Mouse (Mus musculus) cerebral cortex, adult 2 months (tissue): ENCODE results near the gene Smad5.

Experiments used
- WGBS: fragments of 180-500 bp; shearing (Covaris S2); methylation state at CpG from one replicate; pipeline ENCODE4 v1.1.7; 2018; 5-methylcytosine and 5-hydroxymethylcytosine counted together

Gene Smad5

DNA sequence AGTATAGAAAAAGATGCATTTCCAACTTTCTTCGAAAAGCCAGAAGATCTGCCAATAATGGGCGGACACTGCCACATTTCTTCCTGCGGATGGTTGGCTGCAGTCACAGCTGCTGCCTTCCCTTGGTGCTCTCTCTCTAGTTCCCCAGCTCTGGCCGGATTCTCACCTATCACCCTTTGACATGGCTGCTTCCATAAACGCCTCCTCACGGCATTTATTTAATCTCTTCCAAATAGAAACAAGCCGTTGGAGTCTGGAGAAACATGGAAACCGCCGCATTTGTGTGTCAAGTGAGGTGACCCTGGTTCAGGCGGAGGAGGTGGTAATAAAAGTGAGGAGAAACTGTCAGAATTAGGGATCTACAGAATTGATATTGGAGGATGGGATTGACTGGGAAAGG, 886 bp upstream of the Smad5 start:
- WGBS: 73% methylated on average over 10 of the region's 10 CpGs

DNA sequence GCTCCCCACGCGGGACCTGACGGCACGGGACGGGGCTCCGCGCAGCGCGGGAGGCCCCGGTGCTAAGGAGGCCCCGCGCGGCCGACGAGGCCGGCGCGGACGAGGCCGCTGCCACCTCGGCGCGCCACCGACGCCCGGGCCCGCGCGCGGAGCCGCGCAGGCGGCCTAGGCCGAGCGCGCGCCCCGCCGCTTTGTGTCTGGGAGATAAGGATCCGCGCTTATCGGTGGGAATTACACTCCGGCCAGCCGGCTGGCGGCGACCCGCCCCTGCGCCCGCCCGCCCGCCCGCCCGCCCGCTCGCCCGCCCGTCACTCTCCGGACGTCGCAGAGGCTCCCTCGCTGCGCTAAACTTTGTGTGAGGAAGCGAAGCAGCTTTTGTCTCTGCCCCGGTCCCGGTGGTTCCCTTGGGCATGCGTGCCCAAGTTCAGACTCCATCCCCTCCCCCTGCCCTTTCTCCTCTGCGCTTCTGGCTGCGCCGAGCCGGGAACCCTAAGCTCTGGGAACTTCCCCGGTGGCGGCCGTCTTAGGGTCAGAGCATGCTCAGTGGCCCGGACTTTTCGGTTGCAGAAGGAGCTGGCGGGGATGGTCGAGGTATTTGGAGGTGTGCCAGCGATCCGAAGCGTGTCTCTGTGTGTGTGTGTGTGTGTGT, 536 bp downstream of the Smad5 start:
- WGBS: under 1% methylated on average over 80 of the region's 80 CpGs

DNA sequence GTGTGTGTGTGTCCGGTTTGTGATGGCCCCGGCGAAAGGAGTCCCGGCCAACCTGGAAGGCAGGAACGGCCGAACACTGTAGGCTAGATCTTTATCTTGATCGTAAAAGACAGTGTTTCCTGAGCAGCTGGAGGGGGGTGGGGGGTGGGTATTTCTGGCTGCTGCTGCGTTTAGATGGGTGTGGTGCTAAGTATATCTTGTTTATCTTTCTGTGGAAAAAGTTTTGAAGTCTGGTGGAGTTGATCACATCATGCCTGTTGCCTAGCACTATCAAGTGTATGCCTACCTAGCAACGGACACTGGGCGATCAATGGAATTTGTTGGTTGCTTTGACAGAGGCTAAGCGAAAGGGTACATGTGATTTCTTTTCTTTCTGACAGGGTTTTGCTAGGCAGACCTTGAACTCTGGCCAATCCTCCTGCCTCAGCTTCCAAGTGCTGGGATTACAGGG, 1.1 kb downstream of the Smad5 start:
- 2% methylated on average over 11 of the region's 11 CpGs for WGBS

DNA sequence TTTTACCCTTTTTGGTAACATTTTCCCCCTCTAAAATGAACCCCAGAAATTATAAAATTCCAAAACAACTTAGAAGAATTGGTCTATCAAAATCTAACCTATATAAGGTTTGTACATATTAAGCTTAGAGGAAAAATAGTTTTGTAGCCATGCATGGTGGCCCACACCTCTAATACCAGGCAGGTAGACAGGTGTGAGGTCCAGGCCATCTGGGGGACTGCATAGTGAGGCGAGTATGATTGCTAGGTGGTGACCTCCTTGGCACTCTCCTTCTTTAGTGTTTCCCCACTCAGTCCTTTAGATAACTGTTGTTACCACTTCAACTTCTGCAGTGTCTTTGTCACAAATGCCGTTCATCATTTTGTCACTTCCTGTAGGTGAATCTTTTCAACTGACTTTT, 1.8 kb downstream of the Smad5 start:
- WGBS: 61% methylated on average over 2 of the region's 2 CpGs

DNA sequence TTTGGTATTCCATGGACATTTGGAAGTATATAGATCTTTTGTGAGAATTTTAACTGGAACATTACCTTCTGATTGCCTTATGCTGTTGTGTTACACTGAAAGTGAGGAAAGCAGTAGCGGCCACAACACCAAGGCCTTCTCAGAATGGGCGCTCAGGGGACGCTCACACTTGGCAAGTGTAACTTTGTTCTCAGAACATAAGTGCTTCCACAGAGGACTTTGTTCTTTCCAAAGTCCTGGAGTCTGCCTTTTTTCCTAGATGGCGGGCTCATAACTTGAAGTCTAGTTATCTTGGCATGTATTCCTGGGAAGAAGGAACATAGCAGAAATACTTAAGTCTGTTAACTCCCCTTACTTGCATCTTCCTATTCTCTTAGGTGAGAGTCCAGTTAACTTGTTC, 4.3 kb downstream of the Smad5 start:
- 82% methylated on average over 4 of the region's 4 CpGs for WGBS

DNA sequence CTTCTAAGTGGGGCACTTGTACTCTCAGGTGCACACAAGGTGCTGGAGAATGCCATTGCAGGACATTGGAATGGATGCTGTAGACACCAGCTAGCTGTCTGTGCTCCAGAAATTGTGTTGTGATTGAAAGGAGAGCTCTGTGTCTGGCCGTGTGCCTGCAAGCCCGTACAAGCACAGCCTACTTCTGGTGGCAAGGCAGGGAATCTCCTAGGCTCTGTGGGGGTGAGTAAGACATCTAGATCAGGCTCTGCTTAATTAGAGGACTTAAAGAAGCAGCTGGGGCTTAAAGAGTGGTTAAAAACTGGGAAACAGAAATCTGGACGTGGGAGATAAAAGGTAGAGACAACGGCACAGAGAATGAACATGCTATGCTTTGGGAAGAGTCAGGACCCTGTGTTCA, 4.8 kb downstream of the Smad5 start:
- WGBS: 51% methylated on average over 4 of the region's 4 CpGs

DNA sequence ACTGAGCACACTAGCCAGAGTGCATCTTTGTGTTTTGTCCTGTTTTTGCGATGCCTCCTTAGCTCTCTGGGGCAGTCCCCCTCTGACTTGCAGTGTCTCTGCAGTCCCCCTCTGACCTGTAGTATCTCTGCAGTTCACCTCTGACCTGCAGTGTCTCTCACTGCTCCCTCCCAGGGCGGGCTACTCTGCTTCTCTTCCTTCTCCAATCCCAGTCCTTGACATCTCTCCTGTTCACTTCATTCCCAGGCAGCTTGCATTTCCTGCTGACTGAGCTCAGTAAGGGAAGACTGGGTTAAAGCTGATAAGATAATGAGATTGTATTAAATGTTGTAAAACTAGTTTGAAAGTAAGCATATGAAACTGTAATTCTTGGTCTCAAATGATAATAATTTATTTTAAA, 7.8 kb downstream of the Smad5 start:
- WGBS: 81% methylated on average over 2 of the region's 2 CpGs

DNA sequence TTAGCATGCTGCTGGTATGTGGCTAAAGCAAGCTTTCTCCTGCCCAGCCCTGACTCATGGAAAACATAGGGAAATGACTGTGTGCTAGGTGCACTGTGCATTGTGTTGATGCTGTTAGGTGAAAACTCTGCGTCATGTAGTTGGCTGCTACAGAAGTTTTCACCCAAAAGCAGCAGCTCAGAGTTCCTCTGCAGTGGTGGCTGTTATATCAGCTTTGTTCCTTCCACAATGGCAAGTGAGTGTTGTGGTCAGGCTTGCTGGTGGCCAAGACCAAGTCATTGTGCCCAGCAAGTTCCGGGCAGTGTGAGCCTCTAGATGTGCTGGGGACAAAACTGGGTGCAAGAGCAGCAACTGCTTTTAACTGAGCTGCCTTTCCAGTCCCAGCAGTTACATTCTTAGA, 9.4 kb downstream of the Smad5 start:
- WGBS: 68% methylated on average over 2 of the region's 2 CpGs

DNA sequence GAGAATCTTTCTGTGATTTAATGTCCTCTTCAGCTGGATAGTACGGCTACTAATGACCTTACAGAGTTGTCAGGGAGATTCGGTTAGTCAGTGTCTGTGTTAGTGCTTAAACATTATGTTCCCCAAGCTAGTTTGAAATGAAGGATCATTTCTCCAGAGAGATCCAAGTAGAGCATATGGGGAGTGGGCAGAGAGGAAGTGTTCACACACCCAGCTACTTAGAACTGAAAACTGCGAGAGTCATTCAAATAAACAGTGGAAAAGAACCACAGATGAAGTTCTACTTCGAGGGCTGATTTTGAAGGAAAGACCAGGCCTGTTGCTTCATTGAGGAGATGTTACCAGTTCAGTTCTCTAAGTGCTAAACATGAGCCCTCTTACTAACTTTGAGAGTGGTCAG, 23.7 kb downstream of the Smad5 start:
- 47% methylated on average over 4 of the region's 4 CpGs for WGBS

DNA sequence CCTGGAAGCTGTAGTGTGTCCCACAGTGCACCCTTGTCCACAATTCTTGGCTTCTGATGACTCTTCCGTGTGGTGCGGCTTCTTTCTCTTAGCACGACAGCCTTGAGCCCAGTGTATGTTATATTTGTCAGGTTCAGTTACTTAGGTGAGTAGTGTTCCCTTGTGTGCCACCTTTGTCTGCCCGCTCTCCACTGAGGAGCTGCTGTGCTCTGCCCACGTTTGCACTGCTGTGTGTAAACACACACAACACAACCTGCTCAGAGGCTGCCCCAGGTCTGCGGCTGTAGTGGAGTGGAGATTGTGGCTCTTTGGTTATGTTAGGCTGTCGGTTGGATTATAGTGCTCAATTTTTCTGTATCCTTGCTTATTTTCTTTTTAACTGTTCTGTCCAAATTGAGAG, 26.2 kb downstream of the Smad5 start:
- 89% methylated on average over 7 of the region's 7 CpGs for WGBS

DNA sequence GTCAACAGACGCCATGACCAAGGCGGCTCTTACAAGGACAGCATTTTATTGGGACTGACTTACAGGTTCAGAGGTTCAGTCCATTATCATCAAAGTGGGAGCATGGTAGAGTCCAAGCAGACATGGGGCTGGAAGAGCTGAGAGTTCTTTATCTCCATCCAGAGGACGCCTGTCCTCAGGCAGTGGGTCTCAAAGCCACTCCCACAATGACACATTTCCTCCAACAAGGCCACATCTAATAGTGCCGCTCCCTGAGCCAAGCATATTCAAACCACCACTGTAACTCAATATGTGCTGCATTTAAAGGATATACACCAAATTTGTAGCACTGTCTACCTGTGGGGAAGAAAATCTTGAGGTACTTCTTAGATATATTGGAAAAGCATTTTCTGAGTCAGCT, 31.8 kb downstream of the Smad5 start:
- 93% methylated on average over 4 of the region's 4 CpGs for WGBS

DNA sequence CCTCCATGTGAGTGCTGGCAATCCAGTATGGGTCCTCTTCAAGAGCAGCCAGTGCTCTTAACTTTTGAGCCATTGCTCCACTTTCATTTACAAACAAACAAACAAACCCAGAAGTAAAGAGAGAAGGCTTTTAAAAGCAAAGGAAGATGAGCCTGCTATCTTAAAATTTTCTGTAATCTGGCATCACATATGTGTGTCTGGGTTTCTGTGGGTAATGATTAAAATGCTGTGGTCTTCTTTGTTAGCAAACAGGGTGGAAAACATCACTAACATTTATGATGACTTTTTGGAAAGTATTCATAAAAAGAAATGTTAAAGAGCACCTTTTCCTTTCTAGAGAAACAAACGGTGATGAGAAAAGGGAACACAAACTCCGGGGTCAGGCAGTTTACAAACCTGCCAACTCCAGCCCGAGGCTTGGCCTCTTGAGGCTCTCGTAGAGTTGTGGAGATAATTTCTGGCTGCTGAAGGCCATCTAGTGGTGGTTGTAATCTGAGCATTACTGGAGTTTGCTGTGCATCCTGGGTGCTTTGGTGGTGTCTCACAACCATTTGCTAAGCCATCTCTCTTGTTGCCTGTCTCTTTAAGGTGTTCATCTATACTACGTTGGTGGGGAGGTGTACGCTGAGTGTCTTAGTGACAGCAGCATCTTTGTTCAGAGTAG, 32.5 kb downstream of the Smad5 start:
- WGBS: 38% methylated on average over 6 of the region's 6 CpGs

DNA sequence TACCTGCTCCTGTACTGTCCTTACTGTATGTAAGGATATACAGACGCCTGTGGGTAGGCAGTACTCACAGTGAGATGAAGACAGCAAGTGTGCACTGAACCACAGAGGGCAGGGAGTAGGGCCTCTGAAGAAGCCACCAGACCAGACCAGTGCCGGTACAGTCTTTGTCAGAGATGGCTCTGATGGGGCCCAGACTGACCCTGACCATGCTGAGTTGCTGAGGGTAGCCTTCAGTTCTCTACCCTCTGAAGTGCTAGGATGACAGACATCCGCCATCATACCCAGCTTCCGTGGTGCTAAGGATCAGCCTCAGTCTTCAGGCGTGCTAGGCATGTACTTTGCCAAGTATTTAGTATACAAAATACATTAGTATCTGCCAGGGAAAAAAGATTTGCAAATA, 36.7 kb downstream of the Smad5 start:
- WGBS: 96% methylated on average over 5 of the region's 5 CpGs

DNA sequence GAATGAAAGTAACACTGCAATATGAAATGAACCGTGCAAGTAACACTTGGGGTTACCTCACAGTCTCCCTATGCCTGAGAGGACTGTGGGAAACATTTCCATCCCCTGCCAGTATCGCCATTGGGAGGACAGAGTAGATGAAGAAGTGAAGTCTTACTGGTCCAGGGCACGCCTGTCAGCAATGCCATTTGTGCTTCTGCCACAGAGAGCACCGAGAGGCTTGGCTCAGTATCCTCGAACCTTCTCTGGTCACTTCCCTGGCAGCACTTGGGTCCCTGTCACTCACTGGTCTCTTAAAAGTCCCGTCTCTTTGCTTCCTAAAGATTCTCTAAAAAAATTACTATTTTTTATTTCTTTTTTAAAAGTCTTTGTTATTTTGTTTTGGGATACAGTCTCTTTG, 37.7 kb downstream of the Smad5 start:
- WGBS: 83% methylated on average over 6 of the region's 6 CpGs

DNA sequence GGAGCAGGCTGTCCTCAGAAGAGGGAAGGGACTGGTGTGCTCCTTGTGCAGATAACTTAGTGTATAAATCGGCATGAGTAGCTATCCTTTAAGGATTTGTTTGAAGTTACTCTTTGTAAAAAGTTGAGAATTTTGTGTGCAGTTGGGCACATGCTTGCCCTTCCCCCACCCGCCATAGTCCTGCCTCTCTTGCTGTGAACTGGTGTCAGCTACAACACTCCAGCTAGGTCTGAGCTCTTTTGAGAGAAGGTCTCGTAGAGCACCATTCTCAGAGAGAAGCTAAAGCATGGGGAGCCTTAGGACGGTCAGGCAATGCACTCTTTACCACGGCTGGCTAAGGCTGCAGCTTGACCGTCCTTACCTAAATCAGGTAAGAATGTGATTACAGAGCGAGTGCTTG, 38.9 kb downstream of the Smad5 start:
- WGBS: 91% methylated on average over 7 of the region's 7 CpGs

DNA sequence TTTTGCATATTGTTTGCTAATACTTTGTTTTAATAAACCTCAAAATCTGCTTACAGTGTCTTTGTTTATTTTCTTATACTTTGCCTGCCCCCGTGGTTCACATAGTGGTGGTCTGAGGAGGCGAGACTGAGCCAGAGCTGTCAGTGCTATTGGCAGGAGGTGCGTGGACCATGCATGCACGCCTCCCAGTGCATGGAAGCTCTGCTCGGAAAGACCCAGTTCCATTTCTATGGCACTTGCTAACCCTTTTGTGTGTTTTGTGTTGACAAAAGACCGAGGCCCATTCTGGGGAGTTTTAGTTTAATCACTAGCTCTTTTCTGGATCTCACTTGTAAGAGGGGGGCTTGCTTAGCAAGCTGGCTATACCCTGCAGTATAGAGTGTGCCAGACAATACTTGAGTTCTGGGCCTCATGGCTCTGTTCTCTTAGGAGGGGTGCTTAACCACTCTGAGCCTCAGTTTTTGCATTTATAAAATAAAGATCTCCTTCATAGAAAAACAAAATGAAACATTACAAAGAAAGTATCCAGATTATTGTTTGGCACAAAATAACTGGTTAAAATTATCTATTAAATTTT, 39.6 kb downstream of the Smad5 start:
- 77% methylated on average over 6 of the region's 6 CpGs for WGBS

DNA sequence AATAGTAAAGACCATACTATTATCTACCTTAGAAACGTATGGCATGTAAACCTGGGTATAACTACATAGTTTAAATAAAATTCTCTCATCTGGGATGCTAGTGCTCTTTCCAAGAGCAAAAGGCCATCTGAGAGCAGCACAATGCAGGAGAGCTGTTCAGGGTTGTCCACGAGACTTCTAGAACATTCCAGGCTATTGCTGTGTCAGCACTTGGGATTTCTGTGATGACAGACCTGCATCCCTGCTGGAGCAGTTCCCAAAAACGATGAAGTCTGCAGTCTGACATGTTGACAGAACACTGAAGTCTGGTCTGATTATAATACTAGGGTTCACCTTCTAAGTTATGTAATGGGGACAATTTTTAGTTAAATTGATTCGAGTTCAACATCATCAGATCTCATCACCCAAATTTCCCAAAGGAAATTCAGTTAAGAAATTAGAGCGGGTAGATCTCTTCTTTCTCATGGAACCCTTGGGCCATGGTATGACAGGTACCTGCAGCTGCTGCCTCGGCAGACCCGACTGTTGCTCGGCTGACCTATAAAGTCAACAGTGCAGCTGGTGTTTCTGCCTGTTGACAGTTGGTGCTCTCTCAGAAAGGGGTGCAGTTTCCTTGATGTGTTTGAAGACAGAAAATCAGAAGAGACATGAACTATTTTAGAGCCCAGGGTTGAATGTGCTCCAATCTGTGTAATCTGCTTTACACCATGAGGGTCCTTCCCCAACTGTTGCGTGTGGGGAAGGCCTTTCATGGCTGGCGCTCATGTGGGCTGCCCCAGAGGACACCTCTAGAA, 44.1 kb downstream of the Smad5 start:
- WGBS: 86% methylated on average over 10 of the region's 10 CpGs

DNA sequence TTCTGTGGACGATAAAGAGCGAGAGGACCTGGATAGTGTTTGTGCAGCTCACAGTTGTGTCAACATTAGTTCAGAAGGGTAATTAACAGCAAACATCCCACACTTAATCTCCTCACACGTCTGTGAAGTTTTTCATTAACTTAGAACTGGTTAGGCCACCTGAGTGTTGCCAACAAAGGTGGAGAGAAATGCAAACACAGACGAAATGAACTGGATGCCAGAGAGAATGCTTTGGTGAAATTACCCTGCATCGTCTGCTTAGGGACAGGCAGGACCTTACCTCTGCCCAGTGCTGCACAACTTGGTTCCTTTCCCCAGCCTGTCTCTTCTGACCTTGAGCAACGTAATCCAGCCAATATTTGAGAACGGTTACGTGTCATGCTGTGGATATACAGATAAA, 44.7 kb downstream of the Smad5 start:
- WGBS: 84% methylated on average over 8 of the region's 8 CpGs

DNA sequence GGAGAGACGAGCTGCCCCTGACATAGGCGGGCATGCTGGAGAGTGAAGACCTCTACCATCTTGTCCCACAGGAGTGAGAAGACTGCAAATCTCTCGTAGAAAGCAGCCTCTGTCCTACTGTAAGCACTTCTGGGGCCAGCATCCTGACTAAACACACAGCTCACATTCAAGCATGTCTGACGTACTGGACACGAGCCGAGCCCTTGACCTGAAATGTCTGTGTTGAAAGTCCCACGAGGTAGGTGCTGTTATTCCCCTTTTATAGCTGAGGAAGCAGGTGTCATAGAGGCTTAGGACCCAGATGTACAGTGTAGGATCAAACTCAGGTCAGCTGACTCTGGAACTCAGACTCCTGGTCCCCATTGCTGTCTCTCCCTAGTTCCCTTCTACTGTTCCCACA, 46.6 kb downstream of the Smad5 start:
- 90% methylated on average over 7 of the region's 7 CpGs for WGBS

DNA sequence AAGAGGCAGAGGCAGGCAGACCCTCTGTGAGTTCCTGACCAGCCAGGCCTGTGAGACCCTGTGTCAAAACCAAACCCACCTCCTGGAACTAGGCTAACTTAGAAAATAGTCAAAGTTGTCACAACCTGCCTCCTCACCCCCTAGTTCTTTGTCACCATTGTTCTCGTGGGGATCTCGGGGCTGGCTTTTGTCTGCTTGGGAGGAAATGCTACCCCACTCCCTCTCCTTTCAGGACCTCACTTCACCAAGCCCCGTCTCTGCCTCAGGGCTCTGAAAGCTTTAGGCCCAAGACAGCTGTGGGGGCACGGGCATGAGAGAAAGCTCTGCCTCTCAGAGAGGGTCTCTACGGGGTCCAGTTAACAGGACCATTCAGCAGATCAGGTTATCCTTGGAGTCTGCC, 49.0 kb downstream of the Smad5 start:
- WGBS: 68% methylated on average over 5 of the region's 5 CpGs

DNA sequence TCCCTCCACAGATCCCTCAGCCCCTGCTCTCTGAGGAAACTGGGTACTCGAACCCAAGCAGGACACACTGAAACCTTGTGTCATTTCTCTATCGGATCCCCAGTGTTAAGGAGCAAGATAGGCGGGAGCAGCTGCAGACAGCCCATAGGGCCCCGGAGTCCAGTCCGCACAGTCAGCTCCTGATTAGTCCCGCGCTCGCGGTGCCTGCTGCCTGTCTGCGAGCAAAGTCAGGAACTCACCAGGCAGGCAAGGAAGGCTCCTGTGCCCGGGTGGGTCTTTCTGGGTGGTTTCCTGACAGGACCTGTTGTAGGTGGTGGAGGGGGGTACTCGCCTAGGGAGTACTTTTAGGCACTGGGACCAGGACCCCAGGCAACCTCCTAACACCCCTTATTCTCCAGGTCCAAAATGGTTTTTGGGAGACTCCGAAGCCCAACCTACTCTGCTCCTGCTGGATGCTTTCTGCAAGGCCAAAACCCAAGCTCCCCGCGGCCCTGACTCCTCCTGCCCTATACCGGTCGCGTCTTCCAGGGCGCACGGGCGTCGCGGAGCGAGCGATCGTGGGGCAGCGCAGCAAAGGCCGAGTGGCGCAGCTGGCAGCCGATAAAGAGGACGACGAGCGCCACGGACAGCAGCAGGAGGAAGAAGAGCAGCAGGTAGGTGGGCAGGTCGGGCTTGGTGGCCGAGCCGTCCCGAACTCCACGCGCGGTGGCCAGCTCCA, 49.8 kb downstream of the Smad5 start:
- WGBS: 6% methylated on average over 40 of the region's 41 CpGs
